Mouse (Mus musculus) bone marrow macrophage, adult 2 months (primary cell): ENCODE measurements around the gene Gfm2.

ENCODE experiments used
- CTCF ChIP-seq: IDR thresholded peaks from 2 replicates; pipeline ENCODE4 v1.5.1; 2012; ENCODE audit warnings: low read depth, mild to moderate bottlenecking, low read length, moderate library complexity
- POLR2A ChIP-seq: IDR thresholded peaks from 2 replicates; pipeline ENCODE4 v1.6.1; 2012; ENCODE audit warnings: mild to moderate bottlenecking, low read depth, low read length, borderline replicate concordance

DNA sequence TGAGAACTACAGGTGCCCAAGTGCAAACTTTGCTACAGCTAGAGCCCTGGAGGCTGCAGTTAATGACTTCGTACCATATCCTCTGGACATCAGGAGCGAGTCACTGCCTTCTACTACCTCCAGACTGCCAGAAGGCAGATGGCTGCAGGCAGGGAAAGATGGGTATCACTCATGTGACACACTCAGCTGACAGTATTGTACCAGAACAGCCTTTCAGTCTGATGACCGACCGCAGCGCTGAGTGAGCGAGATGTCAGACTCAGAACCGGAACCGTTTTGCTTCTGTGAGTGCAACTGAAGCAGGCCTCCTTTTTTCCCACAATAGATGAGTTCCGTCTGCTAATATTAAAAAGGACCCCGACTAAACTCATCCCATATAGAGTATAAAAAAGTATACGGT, 54.9 kb downstream of the Gfm2 start:
- TF ChIP-seq CTCF (no peak), POLR2A (no peak)
